Mouse (Mus musculus): Measurements from ENCODE around the gene Lrrc40.
"Not testable (repeated sequence)": the region's sequence is repeated elsewhere in the genome, so short reads cannot be mapped to it uniquely, and the experiment has no call there.

The Lrrc40 gene

GRCm38 (mm10) chr3:158093919-158094318, 57.5 kb downstream of the Lrrc40 start:
- DNase-seq = no peak

- not testable (repeated sequence) for DNase-seq
Measured at GRCm38 (mm10) chr3:158102043-158102442, 65.6 kb downstream of the Lrrc40 start.

DNA sequence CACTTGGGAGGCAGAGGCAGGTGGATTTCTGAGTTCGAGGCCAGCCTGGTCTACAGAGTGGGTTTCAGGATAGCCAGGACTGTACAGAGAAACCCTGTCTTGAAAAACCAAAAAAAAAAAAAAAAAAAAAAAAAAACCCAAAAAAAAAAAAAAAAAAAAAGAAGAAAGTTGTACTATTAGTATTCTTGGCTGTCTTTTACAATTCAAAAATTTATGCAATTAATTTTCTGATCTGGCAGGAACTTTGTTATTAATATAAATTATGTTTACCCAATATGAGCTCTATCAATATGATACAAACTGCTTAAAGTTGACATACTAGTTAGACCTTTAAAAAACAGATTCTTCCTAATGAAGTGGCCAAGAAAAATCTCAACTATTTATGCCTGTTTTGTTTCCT, 66.1 kb downstream of the Lrrc40 start:
- not testable (repeated sequence) for DNase-seq

DNA sequence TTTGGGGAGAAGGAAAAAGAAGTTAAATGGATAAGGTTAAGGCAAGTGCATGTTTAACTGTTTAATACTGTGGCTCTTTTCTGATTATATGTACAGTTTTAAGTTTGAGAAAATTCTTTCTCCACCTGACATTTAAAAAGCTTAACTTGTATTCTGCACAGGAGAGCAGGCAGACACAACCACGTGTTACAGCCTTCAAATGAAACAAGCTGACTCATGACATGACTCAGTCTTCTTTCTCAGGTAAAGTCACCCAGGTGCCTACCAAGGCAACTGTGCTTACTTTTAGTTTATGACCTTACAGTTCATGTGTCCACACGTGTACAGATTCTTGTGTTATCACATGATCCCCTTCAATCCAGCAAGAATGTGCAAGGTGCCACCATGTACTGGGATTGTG, 67.0 kb downstream of the Lrrc40 start:
- DNase-seq = no peak

DNA sequence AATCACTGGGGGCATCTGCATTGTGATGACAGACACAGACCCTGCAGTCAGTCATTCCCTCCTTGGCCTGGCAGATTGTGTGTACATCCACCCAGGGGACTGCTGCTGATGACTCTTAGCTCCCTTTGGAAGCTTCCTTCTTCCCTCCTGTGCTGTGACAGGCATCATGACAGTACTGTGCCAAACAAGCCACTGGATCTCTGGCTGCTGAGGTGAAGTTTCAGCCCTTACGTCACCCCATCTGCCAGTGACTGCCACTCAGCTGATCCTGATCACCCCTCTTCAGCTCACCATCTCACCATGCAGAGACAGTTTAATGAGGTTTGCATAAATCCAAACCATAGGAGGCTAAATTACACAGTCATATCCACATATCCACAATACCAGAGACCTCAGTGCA, 68.8 kb downstream of the Lrrc40 start:
- DNase-seq = no peak
